Mouse (Mus musculus) hindbrain, embryonic 16.5 days (tissue): ENCODE data around the gene Cd163. TPM values are rescaled to one million over a fixed set of nuclear protein-coding genes. Genes with fewer than 3 reads are reported as not detected.
A peak's percentile ranks its signal among the peaks of the same experiment; 100 is the strongest.
"Not testable (repeated sequence)": the region's sequence is repeated elsewhere in the genome, so short reads cannot be mapped to it uniquely, and the experiment has no call there.

Source experiments
- ATAC-seq: fragments of 200-750 bp; cut with Nextera tagmentation; 2 replicates; pipeline ENCODE4 v1.8.0; 2017; ENCODE audit warnings: moderate TSS enrichment, moderate library complexity
- H3K27ac ChIP-seq: fragments of 300-500 bp; sonication (generic); 2 replicates; pipeline ENCODE4 v1.5.1; 2014; ENCODE audit warnings: low read depth, mild to moderate bottlenecking, control low read depth, low read length, moderate library complexity
- H3K27me3 ChIP-seq: fragments of 300-500 bp; sonication (generic); replicated peaks from 2 replicates; pipeline ENCODE4 v1.6.1; 2014; ENCODE audit warnings: low read length; ENCODE audit not compliant: control insufficient read depth, insufficient read depth
- H3K36me3 ChIP-seq: fragments of 300-500 bp; sonication (generic); 2 replicates; pipeline ENCODE4 v1.6.1; 2014; ENCODE audit warnings: mild to moderate bottlenecking, low read length, moderate library complexity, mixed read lengths; ENCODE audit not compliant: control insufficient read depth, insufficient read depth
- H3K4me1 ChIP-seq: fragments of 300-500 bp; sonication (generic); 2 replicates; pipeline ENCODE4 v1.6.1; 2014; ENCODE audit warnings: low read depth, low read length; ENCODE audit not compliant: control insufficient read depth, insufficient read depth
- H3K4me2 ChIP-seq: fragments of 300-500 bp; sonication (generic); 2 replicates; pipeline ENCODE4 v1.6.1; 2014; ENCODE audit warnings: mild to moderate bottlenecking, low read length, control low read depth, moderate library complexity
- H3K4me3 ChIP-seq: fragments of 300-500 bp; sonication (generic); 2 replicates; pipeline ENCODE4 v1.5.1; 2014; ENCODE audit warnings: mild to moderate bottlenecking, low read length, control low read depth, moderate library complexity
- H3K9ac ChIP-seq: fragments of 300-500 bp; sonication (generic); 2 replicates; pipeline ENCODE4 v1.6.1; 2014; ENCODE audit warnings: low read depth, mild to moderate bottlenecking, control low read depth, low read length, moderate library complexity
- H3K9me3 ChIP-seq: fragments of 300-500 bp; sonication (generic); 2 replicates; pipeline ENCODE4 v1.6.1; 2014; ENCODE audit warnings: mild to moderate bottlenecking, low read length, moderate library complexity; ENCODE audit not compliant: control insufficient read depth
- WGBS: fragments of 180-500 bp; shearing (Covaris S2); extraction: QIAGEN DNeasy Blood & Tissue Kit; methylation state at CpG from one replicate; pipeline ENCODE4 v1.1.7; 2014; 5-methylcytosine and 5-hydroxymethylcytosine counted together
- polyA plus RNA-seq: library from polyadenylated mRNA; unstranded; fragments of >200 nt; fragmentation: Nextera tagmentation; extraction: Ambion mirVana; gene quantifications from 2 replicates; pipeline ENCODE4 v1.2.1, GENCODE M21; 2015

The Cd163 gene
- polyA plus RNA-seq, result 1.1 and 1.3 TPM in 2 replicates

- H3K9ac ChIP-seq, result no peak within 1 kb of the TSS
- H3K27me3 ChIP-seq, result no peaks in the 10 kb centered on the region
- no peaks in the 10 kb centered on the region for H3K9me3 ChIP-seq
- no peak within 1 kb of the TSS for H3K4me2 ChIP-seq
- ATAC-seq, result no peak
- H3K36me3 ChIP-seq, result no peaks in the 10 kb centered on the region
- no peaks in the 10 kb centered on the region for H3K4me1 ChIP-seq
- WGBS, result 91% methylated on average over 4 of the region's 4 CpGs
- H3K27ac ChIP-seq, result no peak within 1 kb of the TSS
- H3K4me3 ChIP-seq, result no peak within 1 kb of the TSS
Observed at GRCm38 (mm10) chr6:124304356-124304755, at the start of gene Cd163. Gene Cd163 (plus strand): TSS chr6:124304656.

GRCm38 (mm10) chr6:124255721-124256470 lies 48.6 kb upstream of the Cd163 start:
- Histone ChIP-seq H3K4me1 (no peaks in the 10 kb centered on the region), H3K36me3 (no peaks in the 10 kb centered on the region), H3K9me3 (no peaks in the 10 kb centered on the region), H3K27ac (no peak overlapping the region), H3K9ac (no peak overlapping the region), H3K27me3 (no peaks in the 10 kb centered on the region), H3K4me3 (no peak overlapping the region), H3K4me2 (no peak overlapping the region)
- no peak for ATAC-seq
- WGBS, result 60% methylated on average over 6 of the region's 6 CpGs

DNA sequence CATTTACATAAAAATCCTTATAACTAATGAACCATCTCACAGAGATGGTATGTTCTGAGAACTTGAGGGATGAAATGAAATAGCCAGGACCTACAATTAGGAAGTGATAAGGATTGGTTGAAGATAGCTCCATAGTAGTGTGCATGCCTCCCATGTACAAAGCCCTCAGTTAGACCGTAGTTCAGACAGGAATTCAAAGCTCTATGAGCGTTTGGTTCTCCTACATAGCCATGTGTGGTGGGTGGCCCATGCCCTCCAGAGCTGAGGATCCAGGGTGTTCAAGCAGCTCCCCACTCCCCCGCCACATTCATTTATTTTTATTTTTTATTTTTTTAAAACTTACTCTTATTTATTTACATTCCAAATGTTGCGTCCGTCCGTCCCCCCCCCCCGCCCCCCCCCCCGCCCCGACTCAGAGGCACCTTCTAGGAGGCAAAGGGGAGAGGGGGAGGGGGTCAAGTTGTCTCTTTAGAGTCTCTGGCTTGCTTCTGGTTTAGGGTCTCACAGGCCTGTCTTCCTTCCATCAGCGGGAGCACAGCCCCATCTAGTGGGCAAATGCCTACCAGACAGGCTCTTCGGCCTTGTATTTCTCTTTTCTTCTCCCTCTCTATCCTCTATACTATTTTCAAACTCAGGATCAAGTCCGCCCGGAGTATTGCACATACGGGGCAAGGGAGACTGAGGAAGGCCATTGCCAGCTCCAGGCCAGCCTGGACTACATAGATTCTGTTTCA lies 44.1 kb upstream of the Cd163 start:
- Histone ChIP-seq H3K9ac (no peak overlapping the region; the same call in 1 of the 2 replicates), H3K9me3 (no peaks in the 10 kb centered on the region), H3K4me3 (no peak overlapping the region), H3K27me3 (no peaks in the 10 kb centered on the region), H3K4me1 (no peaks in the 10 kb centered on the region), H3K36me3 (no peaks in the 10 kb centered on the region), H3K4me2 (0 out of 2 replicates have a peak overlapping the region, but pooled peaks have one; percentile 10), H3K27ac (no peak overlapping the region)
- ATAC-seq, result peak; percentile 95
- WGBS, result 31% methylated on average over 12 of the region's 14 CpGs

DNA sequence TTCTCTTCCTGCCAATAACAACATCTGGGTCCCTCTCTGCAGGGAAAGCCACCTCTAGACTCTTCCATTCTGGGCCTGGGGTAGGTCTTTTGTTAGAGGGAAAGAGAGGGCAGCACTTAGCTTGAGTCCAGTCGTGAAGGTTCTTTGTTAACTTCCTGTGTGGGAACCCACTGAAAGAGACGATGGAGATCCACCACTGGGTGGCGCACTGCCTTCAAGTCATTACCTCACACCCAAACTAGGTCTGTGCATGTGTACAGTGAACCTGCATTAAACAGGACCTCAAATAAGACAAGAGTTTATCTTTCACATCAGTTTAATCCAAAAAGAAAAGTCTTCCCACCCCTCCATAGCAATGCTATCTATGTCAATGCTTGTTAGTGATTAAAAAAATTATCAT lies 41.8 kb upstream of the Cd163 start:
- Histone ChIP-seq H3K27me3 (no peaks in the 10 kb centered on the region), H3K4me3 (no peak overlapping the region), H3K4me2 (no peak overlapping the region), H3K36me3 (no peaks in the 10 kb centered on the region), H3K9me3 (no peaks in the 10 kb centered on the region), H3K27ac (no peak overlapping the region), H3K4me1 (no peaks in the 10 kb centered on the region), H3K9ac (no peak overlapping the region)
- peak; percentile 58; the same call in 1 of the 2 replicates for ATAC-seq
- WGBS, result 0% methylated on average over 3 of the region's 3 CpGs

DNA sequence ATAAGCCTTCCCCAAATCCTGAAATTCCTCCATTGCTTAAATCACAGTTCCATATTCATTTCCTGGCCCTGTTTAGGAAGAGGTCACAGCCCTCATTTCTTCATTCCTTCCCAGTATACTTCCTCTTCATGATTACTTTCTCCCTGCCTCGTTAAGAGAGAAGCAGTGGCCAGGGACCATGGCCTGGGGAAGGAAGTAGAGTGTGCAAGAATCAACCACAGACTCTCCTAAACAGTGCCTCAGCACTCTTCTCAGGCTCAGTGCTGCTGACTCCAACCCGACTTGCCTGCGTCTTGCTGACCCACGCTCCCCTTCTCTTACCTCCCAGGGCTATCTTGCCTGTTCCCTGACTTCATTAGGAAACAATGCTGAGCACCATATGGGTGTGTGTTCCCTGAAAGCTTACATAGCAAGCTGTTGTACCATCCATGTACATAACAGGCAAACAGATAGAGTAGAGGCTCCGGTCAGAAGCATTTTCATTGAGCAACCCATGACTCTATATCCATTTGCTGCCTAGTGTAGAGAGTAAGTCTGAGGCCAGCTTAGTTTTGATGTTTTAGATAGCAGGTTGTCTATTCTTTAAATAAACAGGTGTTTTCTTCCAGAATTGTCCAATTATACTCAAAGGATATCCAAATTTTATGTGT lies 31.1 kb upstream of the Cd163 start:
- Histone ChIP-seq H3K36me3 (no peaks in the 10 kb centered on the region), H3K9me3 (no peaks in the 10 kb centered on the region), H3K27ac (no peak overlapping the region), H3K4me3 (no peak overlapping the region), H3K27me3 (no peaks in the 10 kb centered on the region), H3K9ac (no peak overlapping the region), H3K4me1 (no peaks in the 10 kb centered on the region), H3K4me2 (no peak overlapping the region)
- WGBS, result 84% methylated on average over 5 of the region's 5 CpGs
- ATAC-seq, result no peak

DNA sequence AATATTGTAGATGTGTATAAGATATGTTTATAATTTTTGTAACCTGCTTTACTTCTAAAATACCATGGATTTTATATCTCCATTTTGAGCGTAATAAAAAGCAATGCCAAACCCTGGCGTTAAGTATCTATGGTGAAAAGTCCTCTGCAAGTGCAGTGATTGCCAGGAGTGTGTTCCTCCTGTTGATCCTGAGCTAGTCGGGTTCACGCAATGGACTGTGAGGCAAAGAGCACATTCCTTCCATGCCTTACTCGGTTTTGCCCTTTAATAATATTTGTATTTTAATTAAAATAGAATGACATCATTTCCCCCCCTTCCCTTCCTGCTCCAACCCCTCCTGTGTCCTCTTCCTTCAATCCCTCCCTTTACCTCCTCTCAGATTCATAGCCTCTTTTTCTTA lies 26.8 kb upstream of the Cd163 start:
- no peak overlapping the region for H3K4me2 ChIP-seq
- no peak for ATAC-seq
- no peak overlapping the region for H3K9ac ChIP-seq
- no peaks in the 10 kb centered on the region for H3K9me3 ChIP-seq
- no peak overlapping the region for H3K27ac ChIP-seq
- no peaks in the 10 kb centered on the region for H3K27me3 ChIP-seq
- H3K4me3 ChIP-seq, result no peak overlapping the region
- no peaks in the 10 kb centered on the region for H3K36me3 ChIP-seq
- H3K4me1 ChIP-seq, result no peaks in the 10 kb centered on the region
- WGBS, result 89% methylated on average over 5 of the region's 5 CpGs

DNA sequence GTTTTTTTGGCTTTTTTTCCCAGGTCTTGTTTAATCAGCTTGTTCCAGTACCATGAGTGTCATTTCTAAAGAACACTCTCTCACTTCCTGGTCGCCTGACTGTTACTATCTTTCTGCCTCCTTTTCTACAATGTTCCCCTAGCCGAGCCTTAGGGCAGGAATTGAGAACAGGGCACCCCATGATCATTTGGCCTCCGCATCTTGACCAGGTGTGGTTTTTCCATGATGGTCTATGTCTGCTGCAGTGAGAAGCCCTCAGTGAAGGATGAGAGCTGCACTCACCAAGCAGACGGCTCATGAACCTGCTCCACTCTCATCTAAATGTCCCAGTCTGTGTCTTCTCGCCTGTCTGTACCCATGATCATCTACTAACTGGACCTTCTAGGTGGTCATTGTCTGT lies 26.2 kb upstream of the Cd163 start:
- H3K4me2 ChIP-seq, result no peak overlapping the region
- no peak overlapping the region for H3K4me3 ChIP-seq
- H3K9me3 ChIP-seq, result no peaks in the 10 kb centered on the region
- H3K36me3 ChIP-seq, result no peaks in the 10 kb centered on the region
- no peak overlapping the region for H3K9ac ChIP-seq
- no peak for ATAC-seq
- 82% methylated on average over 5 of the region's 5 CpGs for WGBS
- H3K27me3 ChIP-seq, result no peaks in the 10 kb centered on the region
- no peaks in the 10 kb centered on the region for H3K4me1 ChIP-seq
- no peak overlapping the region for H3K27ac ChIP-seq

GRCm38 (mm10) chr6:124282731-124283130 lies 21.7 kb upstream of the Cd163 start:
- Histone ChIP-seq H3K27ac (no peak overlapping the region), H3K4me2 (no peak overlapping the region), H3K4me3 (no peak overlapping the region), H3K4me1 (no peaks in the 10 kb centered on the region), H3K9me3 (no peaks in the 10 kb centered on the region), H3K27me3 (no peaks in the 10 kb centered on the region), H3K36me3 (no peaks in the 10 kb centered on the region), H3K9ac (no peak overlapping the region)
- no peak for ATAC-seq
- 93% methylated on average over 4 of the region's 4 CpGs for WGBS

GRCm38 (mm10) chr6:124297378-124297777 lies 7.1 kb upstream of the Cd163 start:
- H3K36me3 ChIP-seq, H3K27me3 ChIP-seq, H3K4me1 ChIP-seq, H3K9me3 ChIP-seq, H3K9ac ChIP-seq, H3K4me3 ChIP-seq, H3K4me2 ChIP-seq, ATAC-seq, H3K27ac ChIP-seq: not testable (repeated sequence)
- WGBS, result 98% methylated on average over 4 of the region's 5 CpGs
